Mouse (Mus musculus) forelimb bud, embryonic 11.5 days (tissue): ENCODE results near the gene Gcnt1.

Experiments
- DNase-seq: peaks from one replicate; pipeline ENCODE4 v3.0.0-alpha.2; 2012; ENCODE audit warnings: low read depth, low spot score

The Gcnt1 gene

DNA sequence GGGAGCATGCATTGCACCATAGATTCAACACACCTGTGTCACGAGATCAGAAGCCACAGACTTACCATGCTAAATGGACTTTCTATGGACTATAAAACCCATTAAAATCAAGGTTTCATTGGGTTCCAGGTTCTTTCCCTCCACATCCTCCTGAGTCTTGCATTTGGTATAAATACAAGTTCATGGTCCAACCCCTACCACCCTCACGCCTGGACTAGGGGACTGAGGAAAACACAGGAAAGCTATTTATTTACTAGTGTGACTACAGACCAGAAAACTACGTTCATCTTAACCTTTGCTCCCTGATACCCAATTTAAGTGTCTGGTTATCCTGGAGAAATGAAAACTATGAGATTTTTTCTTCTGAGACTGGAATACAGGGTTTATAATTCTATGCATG is at the start of gene Gcnt1:
Gcnt1 (minus strand) TSS at position 144 of the 400 bp plus-strand sequence.
- DNase-seq: no peak

DNA sequence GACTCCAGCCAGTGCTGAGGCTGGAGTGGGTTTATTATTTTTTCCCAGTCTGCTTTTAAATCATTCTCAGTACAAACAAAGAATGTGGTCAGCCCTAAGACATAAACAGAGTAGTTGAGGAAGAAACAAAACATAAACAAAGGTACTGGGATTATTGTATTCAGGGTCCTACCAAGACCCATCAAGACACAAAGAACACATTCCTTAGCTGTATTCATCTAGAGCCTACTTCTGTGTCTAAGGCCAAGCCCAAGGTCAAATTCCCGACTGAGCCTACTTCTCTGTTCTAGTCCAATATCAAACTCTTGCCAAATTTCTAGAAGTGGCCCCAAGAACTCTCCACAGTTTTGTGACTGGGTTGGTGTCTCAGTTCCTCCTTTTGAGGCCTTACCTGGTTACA is 45.2 kb upstream of the Gcnt1 start:
- DNase-seq: no peak

DNA sequence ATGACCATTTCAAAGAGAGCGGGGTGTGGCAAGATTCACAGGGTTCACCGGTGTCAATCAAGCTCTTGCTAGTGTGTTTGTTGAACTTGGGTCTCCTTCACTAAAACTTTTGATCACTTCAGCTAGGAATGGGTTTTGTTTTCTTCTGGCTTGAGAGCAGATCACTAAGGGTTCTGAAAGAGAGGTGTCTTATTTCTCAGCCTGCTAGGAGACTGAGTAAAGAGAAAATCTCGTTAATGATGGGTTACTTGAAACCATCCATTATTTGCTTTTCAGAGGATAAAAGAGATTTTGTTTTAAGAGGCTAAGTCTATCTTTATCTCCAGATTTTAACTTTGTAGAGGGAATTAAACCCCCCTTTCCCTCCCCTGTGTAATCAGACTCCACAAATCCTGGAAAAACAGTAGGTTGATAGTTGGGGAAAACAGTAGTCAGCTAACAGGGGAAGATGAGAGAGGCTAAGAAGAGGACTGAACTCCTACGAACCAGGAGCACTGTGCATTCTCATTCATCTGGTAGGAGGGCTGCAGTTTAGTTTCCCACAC is 40.3 kb upstream of the Gcnt1 start:
- no peak for DNase-seq

DNA sequence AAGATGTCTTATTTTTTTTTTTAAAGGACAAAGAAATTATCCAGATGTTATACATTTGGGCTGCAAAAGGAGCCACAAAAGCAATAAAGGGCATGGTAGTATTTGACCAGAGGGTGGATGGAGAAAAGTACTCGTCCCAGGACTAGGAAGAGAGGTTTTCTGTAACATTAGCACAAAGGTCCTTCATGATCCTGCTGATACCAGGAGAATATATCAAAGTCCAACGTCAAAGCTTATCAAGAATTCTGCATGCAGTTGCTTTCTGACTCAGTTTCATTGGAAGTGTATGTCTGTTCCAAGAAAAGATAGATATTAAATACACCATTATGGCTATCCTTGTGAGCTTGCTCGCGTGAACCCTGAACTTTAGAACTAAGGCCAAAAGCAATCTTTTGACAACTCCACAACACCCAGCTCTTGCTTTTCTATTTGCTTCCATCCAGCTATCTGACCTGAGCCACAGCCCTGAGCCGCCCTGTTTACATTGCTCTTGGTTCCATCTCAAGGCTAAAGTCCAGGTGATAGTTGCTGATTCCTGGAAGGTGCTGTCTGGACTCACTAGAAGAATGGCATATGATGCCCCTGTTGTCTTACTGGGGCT is 37.9 kb upstream of the Gcnt1 start:
- DNase-seq: no peak

DNA sequence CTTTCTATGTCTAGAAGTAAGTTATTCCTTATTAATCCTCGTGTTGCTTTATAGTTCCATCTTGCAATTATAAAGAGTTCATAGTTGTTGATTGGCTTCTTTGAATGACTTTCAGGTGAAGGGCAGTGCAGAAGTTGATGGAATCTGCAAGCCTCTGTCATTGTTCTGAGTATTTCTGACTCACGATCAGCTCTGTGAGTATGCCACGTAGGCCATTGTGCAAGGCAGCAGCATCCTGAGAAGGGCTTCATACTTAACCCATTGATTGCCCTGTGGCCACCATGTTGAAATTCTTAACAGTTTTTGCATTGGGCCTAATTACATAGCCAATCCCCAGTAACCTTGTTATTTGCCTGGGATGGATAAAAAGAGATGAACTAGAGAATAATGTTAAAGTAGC is 36.7 kb upstream of the Gcnt1 start:
- no peak for DNase-seq

DNA sequence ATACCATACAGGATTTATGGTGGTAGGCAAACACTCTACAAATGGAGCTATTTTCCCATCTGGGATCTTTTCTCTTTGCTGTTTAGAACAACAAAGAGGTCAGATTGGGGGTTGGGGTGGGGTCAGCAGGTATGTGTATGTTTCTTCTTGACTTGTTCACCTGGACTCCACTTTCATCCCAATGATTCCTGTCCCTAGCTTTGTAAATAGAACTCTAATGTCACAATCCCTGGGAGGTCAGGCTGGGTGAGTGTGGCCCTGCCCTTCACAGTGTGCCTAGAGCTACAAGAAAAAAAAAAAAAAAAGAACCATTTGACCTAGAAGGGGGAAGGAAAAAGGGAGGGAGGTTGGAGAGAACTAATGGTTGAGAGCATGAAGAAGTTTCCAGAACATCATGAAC is 35.9 kb upstream of the Gcnt1 start:
- no peak for DNase-seq

DNA sequence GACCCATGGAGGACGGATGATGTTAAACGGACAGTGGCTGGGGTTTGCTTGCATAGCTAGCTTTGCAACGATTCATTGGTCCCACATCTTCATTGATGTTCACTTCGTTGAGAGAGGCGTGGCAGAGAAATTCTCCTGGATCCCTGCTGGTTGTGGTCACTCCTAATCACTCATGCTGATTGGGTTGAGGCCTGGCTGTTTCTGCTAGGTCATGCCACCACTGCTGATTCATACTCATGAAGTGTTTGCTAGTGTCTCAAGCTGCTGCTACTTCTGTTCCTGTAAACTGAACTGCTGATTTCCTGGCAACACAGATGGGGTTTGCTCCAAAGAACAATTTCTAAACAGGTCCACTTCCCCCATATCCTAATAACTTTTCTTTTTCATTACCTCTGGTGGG is 34.2 kb upstream of the Gcnt1 start:
- DNase-seq: no peak

DNA sequence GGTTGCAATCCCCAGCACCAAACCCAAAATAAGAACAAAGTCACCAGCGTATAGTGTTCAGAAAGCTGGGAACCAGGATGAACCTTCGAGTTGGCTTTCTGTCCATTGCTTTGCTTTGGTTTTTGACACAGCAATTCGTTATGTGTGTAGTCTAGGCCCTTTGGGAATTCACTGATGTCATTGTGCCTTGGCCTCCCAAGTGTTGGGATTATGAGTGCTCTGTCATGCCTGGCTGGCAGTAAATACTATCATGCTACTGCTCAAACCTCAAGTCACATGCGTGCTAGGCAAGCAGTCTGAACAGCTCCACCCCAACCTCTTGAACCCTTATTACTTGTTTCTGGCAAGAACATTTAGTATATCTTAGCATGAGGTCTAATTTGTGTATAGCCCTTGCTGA is 30.5 kb upstream of the Gcnt1 start:
- no peak for DNase-seq

DNA sequence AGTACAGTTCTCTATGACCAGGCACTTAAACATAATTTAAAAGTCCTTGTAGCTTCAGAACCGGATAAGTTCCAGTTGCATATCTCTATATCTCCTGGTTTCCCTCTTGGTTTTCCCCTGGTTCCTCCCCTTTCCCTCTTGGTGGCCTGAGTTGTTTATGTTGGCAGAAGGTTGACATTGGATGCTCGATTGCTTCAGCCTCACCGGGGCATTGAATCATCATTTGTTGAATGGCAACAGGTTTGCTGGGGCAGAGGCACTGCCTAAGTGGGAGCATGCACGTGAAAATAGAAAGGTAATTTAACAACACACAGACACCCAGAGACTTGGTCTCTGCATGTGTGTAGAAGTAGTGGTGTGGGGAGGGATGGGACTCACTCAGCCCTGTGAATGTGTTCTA is 27.9 kb upstream of the Gcnt1 start:
- DNase-seq: no peak

DNA sequence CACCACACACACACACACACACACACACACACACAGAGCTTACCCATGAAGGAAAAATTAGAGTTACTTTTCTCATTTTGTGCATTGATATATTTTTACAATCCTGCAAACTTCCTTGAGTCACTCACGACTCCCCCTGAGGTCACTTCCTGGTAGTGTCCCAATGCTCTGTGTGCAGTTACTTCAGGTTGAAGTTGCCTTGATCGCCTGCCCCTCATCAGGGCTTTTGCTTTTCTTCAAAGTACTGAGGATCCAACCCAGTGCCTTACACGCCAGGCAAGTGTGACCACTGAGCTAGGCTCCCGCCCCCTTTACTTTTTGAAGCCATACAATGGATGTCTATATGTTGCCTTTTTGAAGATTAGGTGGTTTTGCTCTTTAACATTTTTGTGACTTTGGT is 27.3 kb upstream of the Gcnt1 start:
- no peak for DNase-seq

DNA sequence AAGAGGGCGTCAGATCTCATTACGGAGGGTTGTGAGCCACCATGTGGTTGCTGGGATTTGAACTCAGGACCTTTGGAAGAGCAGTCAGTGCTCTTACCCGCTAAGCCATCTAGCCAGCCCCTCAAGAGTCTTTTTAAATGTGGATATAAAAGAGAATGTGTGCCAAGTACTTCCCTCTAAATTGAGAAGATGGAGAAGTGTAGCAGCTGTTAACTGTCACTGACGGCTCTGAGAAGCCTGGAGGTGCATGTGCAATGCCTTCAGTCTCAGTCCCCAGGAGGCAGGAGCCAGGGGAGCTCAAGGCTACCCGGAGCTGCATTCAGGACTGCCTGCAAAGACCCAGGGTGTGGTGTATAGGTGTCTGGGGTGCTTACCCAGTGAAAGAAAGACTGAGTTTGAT is 25.3 kb upstream of the Gcnt1 start:
- no peak for DNase-seq

DNA sequence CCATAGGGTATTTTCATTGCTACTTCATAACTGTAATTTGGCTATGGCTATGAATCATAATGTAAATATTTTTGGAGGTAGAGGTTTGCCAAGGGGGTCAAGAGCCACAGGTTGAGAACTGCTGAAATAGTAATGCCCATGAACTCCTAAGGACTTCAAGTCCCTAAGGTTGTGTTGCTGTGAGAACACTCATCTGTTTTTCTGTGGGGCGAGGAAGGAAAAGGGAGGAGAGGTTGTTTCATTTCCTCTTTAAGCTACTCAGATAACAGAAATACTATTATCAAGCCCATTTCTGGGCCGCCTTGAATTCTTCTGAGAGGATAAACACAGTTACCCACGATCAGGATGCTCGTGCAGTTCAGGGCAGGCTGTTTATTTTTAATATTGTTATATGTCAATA is 24.2 kb upstream of the Gcnt1 start:
- no peak for DNase-seq

DNA sequence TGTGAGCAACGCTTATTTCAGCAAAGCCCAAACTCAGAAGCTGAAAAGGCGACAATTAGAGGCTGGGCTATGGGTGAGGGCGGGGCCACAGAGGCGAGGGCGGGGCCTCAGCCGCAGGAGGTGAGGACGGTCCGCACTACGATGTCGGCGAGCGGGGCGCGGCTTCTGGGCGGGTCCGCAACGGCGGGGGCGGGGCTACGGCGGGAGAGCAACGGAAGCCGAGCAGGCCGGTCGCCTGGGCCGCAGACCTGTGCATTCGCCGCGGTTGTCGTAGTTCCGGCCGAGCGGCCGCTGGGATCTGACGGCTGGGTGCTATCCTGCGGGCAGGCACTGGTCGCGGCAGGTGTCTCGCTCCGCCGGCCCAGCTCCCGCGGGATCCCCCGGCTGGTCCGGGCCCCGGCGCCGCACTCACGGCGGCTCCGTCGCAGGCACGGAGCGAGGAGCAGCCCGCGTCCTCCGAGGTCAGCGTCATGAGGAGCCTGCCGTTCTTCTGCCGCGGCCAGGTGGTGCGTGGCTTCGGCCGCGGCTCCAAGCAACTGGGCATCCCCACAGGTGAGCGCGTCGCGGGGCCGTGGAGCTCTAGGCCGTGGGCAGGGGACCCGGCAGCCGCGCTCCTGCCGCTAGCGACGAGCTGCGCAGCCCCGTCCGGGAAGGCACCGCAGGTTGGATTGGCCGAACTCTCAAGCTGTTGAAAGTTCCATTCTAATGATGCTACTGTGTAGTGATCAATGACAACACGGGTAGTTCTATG is 21.4 kb upstream of the Gcnt1 start, which contains the start of gene Rfk:
Rfk (plus strand) TSS at position 203 of the 751 bp plus-strand sequence.
- DNase-seq: peak; percentile 80

DNA sequence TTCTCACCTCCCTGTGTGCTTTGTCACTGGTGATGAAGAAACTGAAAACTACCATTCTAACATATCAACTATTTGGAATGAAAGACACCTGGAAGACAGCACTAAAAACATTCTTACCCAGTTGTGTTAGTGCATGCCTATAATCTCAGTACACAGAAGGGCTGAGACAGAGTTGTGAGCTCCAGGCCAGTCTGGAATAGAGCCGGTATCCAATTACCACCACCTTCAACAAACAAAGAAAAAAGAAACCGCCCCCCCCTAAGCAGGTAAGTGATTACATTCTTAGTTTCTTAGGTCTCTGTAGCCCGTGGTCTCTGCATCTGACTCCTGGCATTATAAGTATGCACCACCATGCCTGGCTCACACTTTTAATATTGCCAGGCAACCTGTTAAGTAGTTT is 20.2 kb upstream of the Gcnt1 start:
- DNase-seq: no peak

DNA sequence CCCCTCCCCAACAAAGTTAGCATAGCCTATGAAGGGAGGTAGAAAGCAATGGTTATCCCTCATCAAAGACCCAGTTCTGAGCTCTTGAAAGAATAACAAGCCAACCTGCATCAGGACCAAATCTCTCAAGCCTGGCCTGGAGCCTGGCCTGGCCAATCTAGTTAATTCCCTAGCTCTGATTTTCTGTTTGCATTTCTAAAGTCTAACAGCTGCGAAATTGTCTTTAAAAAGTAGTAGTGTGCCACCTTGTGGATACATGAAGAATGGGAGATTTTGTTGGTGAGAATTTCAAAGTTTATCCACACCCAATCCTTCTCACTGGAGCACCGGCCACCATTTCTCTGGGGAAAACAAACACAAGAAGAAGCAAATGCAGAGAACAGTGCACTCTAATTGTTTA is 15.8 kb upstream of the Gcnt1 start:
- DNase-seq: peak; percentile 39

DNA sequence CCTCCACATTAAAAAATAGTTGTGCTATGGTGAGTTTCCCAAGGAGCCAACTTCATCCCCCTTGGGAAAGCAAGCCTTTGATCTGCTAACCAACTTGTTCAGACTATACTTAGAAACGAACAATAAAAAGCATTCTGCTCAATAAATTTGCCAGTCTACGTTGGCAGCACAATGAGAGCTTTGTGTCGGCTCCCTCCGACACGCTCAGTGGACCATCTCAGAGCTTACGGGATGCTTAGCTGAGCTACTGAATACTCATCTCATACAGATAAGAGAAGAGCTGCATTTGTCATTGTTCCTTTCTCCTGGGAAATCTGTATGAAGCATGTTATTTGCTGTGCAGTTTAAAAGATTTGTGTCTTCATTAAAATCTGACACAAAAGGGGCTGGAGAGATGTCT is 13.8 kb upstream of the Gcnt1 start:
- no peak for DNase-seq

DNA sequence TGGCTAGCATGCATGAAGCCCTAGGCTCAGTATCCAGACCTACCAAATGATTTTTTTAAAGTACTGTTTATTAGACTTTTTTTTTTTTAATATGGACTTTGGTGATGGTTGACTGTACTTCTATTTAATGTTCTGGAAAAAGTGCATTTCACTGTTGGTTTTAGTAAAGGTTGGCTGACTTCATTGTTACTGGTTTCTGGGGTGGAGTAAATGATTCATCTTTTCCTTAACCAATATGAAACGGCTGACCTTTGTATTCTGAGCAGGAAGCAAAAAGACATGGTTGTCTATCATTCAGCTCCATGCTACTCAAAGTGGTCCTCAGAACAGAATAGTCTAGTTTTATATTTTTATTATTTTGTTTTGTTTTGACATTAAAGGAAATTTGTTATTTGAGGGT is 12.8 kb upstream of the Gcnt1 start:
- no peak for DNase-seq

DNA sequence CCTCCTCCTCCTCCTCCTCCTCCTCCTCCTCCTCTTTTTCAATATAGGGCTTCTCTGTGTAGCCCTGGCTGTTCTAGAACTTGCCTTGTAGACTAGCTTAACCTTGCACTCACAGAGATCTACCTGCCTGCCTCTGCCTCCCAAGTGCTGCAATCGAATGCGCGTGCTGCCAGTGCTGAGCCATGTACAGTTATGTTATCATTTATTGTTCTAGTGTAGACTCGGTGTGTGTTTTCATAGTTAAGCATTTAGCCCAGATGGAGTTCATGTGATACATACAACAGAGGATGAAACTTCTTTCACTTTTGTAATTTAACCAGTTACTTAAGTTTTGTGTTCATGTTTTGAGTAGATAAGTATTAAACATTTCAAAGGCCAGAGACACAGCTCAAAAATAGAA is 12.4 kb upstream of the Gcnt1 start:
- no peak for DNase-seq

DNA sequence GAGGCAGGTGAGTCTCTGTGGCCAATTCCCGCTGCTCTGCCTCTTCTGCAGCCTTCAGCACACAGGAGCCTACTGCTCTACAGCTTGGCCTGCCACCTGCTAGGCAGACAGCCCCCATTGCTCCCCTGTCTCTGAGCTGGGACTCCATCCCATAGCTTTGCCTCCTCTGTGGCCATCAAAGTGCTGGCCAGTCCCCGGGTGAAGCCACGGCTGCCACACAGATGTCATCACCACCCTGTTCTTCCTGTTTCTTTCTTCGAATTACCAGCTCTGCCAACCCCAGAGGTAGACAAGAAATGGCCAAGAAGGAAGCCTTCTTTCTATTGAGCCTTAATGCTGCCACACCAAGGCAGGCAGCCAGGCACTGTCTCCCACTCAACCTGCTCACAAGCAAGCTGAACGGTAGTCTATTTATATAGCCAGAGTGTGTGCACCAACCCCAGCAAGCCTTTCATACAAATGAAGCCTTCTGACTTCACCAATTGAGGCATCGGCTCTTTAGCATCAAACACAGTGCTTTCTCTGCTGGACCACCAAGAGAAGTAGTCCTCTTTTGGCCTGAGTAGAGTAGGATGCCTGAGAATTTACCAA is 10.3 kb upstream of the Gcnt1 start:
- DNase-seq: no peak

DNA sequence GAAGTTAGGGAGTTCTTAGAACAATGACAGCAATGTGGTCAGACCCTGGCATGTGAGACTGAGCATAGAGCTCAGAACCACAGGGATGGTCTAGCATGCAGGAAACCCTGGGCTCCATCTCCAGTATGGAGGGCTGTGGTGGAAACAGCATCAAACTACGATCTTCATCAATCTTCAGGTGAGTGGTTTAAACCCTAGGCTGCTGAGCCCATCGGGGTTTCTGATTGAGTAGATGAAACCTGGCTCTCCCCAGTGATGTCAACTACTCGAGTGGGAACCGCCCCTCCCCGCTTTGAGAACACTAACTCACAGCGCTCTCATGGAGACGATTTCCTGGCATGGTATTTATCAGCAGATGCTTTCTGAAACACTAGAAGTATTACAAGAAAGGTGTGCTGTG is 7.9 kb upstream of the Gcnt1 start:
- DNase-seq: no peak

DNA sequence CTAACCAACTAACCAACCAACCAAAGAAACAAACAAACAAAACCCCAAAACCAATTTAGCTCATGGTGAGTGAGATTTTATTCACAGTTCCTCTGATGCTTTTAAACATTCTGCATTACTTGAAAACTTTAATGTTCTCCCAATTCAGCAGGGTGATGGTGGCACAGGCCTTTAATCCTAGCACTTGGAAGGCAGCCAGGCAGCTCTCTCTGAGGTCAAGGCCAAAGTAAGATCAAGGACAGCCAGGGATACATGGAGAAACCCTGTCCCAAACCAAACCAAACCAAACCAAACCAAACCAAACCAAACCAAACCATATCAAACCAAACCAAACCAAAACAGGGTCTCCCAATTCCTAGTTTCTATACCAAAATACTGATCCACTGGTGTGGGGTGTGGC is 6.2 kb upstream of the Gcnt1 start:
- no peak for DNase-seq

DNA sequence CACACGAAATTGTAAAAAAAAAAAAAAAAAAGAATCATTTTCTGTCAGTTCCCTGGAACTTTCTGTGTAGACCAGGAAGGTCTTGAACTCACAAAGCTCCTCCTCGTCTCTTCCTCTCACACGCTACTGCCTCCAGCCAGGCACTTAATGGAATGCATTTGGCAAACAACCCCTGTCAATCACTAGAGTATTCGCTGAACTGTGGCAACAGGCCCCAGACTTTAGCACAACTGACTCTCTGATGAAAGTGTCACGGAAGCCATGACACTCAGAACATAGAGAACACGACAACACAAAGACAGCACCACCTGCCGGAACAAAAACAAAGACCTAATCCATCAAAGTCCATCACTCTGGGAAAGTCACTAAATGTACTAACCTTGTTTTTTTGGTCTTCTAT is 3.1 kb downstream of the Gcnt1 start:
- DNase-seq: no peak

DNA sequence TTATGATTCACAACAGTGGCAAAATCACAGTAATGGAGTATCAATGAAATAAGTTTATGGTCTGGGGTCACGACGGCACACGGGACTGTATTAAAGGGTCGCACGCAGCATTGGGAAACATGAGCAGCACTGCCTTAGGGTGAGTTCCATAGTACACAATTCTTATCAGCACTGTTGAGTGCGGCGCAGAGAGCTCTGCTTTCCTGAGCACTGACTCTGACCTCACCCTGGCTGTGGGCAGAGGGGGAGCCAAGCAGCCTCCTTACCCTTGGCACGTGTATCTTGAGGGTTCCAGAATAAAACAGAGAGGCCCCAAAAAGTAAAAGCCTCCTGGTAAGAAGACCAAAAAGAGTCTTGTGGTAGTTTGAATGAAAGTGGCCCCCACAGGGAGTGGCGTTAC is 4.1 kb downstream of the Gcnt1 start:
- no peak for DNase-seq
